Mouse (Mus musculus) heart, postnatal 0 days (tissue): ENCODE measurements around the gene Tespa1. TPM values are rescaled to one million over a fixed set of nuclear protein-coding genes. Genes with fewer than 3 reads are reported as not detected.
"Not testable (repeated sequence)": the region's sequence is repeated elsewhere in the genome, so short reads cannot be mapped to it uniquely, and the experiment has no call there.

Source experiments
- ATAC-seq: fragments of 200-750 bp; cut with Nextera tagmentation; 2 replicates; pipeline ENCODE4 v1.8.0; 2017; ENCODE audit warnings: low read depth, moderate number of reproducible peaks, moderate library complexity; ENCODE audit not compliant: insufficient read depth
- DNase-seq: peaks from one replicate; pipeline ENCODE4 v3.0.0-alpha.2; 2016; ENCODE audit warnings: low spot score
- H3K27ac ChIP-seq: fragments of 300-500 bp; sonication (generic); 2 replicates; pipeline ENCODE4 v1.5.1; 2014; ENCODE audit warnings: low read depth, mild to moderate bottlenecking
- H3K27me3 ChIP-seq: fragments of 300-500 bp; sonication (generic); 2 replicates; pipeline ENCODE4 v1.6.1; 2014; ENCODE audit warnings: low read length, mixed read lengths; ENCODE audit not compliant: control insufficient read depth, insufficient read depth
- H3K36me3 ChIP-seq: fragments of 300-500 bp; sonication (generic); replicated peaks from 2 replicates; pipeline ENCODE4 v1.6.1; 2014; ENCODE audit warnings: low read length, mixed read lengths; ENCODE audit not compliant: control insufficient read depth, insufficient read depth
- H3K4me1 ChIP-seq: fragments of 300-500 bp; sonication (generic); 2 replicates; pipeline ENCODE4 v1.6.1; 2014; ENCODE audit warnings: antibody characterized with exemption; ENCODE audit not compliant: control insufficient read depth, insufficient read depth
- H3K4me2 ChIP-seq: fragments of 300-500 bp; sonication (generic); 2 replicates; pipeline ENCODE4 v1.6.1; 2014; ENCODE audit warnings: low read depth, mild to moderate bottlenecking, low read length, moderate library complexity
- H3K4me3 ChIP-seq: fragments of 300-500 bp; sonication (generic); 2 replicates; pipeline ENCODE4 v1.5.1; 2014; ENCODE audit warnings: low read depth, low read length
- H3K9ac ChIP-seq: fragments of 300-500 bp; sonication (generic); replicated peaks from 2 replicates; pipeline ENCODE4 v1.6.1; 2014; ENCODE audit warnings: low read depth, low read length, mixed read lengths
- H3K9me3 ChIP-seq: fragments of 300-500 bp; sonication (generic); replicated peaks from 2 replicates; pipeline ENCODE4 v1.6.1; 2016; ENCODE audit warnings: low read length; ENCODE audit not compliant: control insufficient read depth
- CTCF ChIP-seq: IDR thresholded peaks from 2 replicates; pipeline ENCODE4 v1.5.1; 2016; ENCODE audit warnings: antibody characterized with exemption, control low read depth, low read depth
- EP300 ChIP-seq: IDR thresholded peaks from 2 replicates; pipeline ENCODE4 v1.6.1; 2016; ENCODE audit warnings: antibody characterized with exemption, low read depth
- WGBS: fragments of 180-500 bp; shearing (Covaris S2); extraction: QIAGEN DNeasy Blood & Tissue Kit; methylation state at CpG from one replicate; pipeline ENCODE4 v1.1.7; 2014; 5-methylcytosine and 5-hydroxymethylcytosine counted together
- polyA plus RNA-seq: library from polyadenylated mRNA; unstranded; fragments of >200 nt; fragmentation: Nextera tagmentation; extraction: Ambion mirVana; gene quantifications from 2 replicates; pipeline ENCODE4 v1.2.1, GENCODE M21; 2015
- total RNA-seq: library from RNA; depleted of rRNA; stranded (reverse); fragments of >200 nt; gene quantifications from 2 replicates; pipeline ENCODE4 v1.2.3, GENCODE M21; 2014; ENCODE audit warnings: low replicate concordance

Tespa1 gene
- total and polyA plus RNA-seq, 2 experiments from 2014 or later: not detected

GRCm38 (mm10) chr10:130288007-130288406 is 34.7 kb upstream of the Tespa1 start:
- Histone ChIP-seq H3K9me3 (no peaks in the 10 kb centered on the region), H3K36me3 (no peaks in the 10 kb centered on the region), H3K4me2 (no peak overlapping the region), H3K27ac (no peak overlapping the region), H3K4me1 (no peaks in the 10 kb centered on the region), H3K9ac (no peak overlapping the region), H3K4me3 (no peak overlapping the region), H3K27me3 (no peaks in the 10 kb centered on the region)
- WGBS: 45% methylated on average over 3 of the region's 3 CpGs
- ATAC-seq: no peak
- TF ChIP-seq EP300 (no peak), CTCF (no peak)
- DNase-seq: no peak

DNA sequence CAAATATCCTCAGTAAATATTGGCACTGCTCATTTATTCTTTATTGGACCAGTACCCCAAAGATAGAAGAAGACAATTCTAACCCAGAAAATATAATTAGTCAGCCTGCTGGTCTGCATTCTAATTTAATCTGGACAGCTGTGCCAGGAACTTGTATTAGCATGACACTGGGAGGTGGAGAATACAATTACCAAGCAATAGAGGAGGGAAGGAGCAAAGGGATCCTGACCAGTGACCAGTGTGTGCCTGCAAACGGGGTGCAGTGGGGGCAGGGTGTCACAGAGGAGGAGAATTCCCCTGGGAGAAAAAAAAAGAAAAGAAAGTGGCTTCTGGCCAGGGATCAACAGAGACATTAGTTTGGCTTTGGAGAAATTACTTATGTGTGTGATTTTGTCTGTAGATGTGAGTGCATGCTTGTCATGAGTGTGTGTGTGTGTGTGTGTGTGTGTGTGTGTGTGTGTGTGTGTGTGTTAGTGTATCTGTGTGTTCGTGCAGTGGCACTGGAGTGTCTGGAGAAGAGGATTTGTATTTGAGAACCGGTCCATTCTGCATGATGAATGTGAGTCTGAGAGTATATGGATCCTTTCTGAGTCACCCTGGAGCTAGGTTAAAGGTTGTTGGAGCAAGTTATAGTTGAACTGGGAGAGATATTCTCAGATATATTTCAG is 28.8 kb upstream of the Tespa1 start:
- H3K4me1 ChIP-seq: no peaks in the 10 kb centered on the region
- no peak overlapping the region for H3K4me3 ChIP-seq
- ATAC-seq (no peak), DNase-seq (no peak)
- H3K9ac ChIP-seq: no peak overlapping the region
- TF ChIP-seq EP300 (no peak), CTCF (no peak)
- no peak overlapping the region for H3K27ac ChIP-seq
- no peaks in the 10 kb centered on the region for H3K9me3 ChIP-seq
- no peaks in the 10 kb centered on the region for H3K36me3 ChIP-seq
- H3K4me2 ChIP-seq: no peak overlapping the region
- 18% methylated on average over 3 of the region's 3 CpGs for WGBS
- H3K27me3 ChIP-seq: no peaks in the 10 kb centered on the region

DNA sequence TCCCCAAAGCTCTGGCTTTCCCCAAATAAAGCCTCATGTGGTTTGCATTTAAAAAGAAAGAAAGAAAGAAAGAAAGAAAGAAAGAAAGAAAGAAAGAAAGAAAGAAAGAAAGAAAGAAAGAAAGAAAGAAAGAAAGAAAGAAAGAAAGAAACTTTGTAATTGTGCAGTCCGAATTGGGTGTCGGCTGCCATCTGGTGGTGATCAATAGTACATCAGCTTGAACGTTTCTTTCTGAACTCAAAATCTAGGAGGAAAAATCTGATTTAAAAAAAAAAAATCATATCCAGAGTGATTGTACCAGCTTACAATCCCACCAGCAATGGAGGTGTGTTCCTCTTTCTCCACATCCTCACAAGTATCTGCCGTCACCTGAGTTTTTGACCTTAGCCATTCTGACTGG is 23.9 kb upstream of the Tespa1 start:
- H3K27me3 ChIP-seq, H3K36me3 ChIP-seq, H3K27ac ChIP-seq, H3K4me1 ChIP-seq, H3K9me3 ChIP-seq, H3K4me2 ChIP-seq, H3K9ac ChIP-seq, DNase-seq, ATAC-seq, H3K4me3 ChIP-seq: not testable (repeated sequence)
- 12% methylated on average over 4 of the region's 4 CpGs for WGBS
- TF ChIP-seq CTCF: peak; percentile 45

GRCm38 (mm10) chr10:130304138-130304537 is 18.5 kb upstream of the Tespa1 start:
- not testable (repeated sequence) for H3K4me3 ChIP-seq, H3K4me1 ChIP-seq, H3K36me3 ChIP-seq, H3K27ac ChIP-seq, ATAC-seq, DNase-seq, H3K9me3 ChIP-seq, H3K4me2 ChIP-seq, H3K27me3 ChIP-seq, H3K9ac ChIP-seq
- 81% methylated on average over 3 of the region's 5 CpGs for WGBS

DNA sequence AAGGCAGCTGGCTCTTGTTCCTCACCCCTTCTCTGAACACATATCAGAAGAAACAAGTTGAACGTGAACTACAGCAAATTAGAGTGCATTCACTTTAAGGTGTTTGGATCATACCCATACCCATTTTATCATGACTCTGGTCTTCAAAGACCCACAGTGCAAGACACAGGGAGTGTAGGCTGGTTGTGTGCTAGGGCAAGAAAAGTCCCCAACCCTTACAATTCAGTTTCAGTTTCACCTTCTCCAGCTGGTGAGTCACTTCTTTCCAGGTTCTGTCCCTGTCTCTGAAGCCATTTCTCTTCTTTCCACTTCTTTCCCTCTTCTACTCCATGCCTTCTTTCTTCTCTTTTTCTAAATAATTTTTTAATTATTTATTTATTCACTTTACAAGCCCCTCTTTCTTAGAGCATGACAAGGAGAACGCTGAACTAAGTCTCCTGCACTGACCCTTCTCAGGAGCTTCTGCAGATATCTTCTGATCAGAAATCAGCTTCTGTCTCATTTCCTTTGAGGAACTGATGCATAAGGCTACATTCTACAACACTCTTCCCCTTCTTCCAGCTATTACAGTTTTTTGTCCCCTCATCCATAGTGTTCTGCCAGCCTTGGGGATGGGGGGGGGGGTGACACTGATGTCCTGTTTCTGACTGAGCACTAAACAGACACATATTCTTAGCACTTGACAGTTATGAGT is 11.0 kb upstream of the Tespa1 start:
- 66% methylated on average over 2 of the region's 2 CpGs for WGBS
- no peak for DNase-seq
- Histone ChIP-seq H3K27me3 (no peaks in the 10 kb centered on the region), H3K4me2 (no peak overlapping the region), H3K9me3 (no peaks in the 10 kb centered on the region), H3K4me3 (no peak overlapping the region), H3K9ac (no peak overlapping the region), H3K4me1 (no peaks in the 10 kb centered on the region), H3K27ac (no peak overlapping the region), H3K36me3 (no peaks in the 10 kb centered on the region)
- ATAC-seq: no peak
- TF ChIP-seq CTCF (no peak), EP300 (no peak)

GRCm38 (mm10) chr10:130313531-130313930 is 9.1 kb upstream of the Tespa1 start:
- ATAC-seq (no peak), DNase-seq (no peak)
- WGBS: 55% methylated on average over 1 of the region's 1 CpGs
- no peak overlapping the region for H3K27ac ChIP-seq
- H3K9me3 ChIP-seq: no peaks in the 10 kb centered on the region
- H3K36me3 ChIP-seq: no peaks in the 10 kb centered on the region
- H3K4me2 ChIP-seq: no peak overlapping the region
- H3K4me3 ChIP-seq: no peak overlapping the region
- no peaks in the 10 kb centered on the region for H3K4me1 ChIP-seq
- H3K27me3 ChIP-seq: no peaks in the 10 kb centered on the region
- no peak overlapping the region for H3K9ac ChIP-seq
- TF ChIP-seq CTCF (no peak; the same call in 1 of the 2 replicates), EP300 (no peak)
